Mouse (Mus musculus) frontal cortex, postnatal 36 days (tissue): ENCODE data around the gene Lipe.

Experiments used
- DNase-seq, 2 experiments: peaks; one replicate each; pipeline ENCODE4 v3.0.0; 2022; ENCODE audit warnings: low spot score in 2 of 2

Lipe gene

DNA sequence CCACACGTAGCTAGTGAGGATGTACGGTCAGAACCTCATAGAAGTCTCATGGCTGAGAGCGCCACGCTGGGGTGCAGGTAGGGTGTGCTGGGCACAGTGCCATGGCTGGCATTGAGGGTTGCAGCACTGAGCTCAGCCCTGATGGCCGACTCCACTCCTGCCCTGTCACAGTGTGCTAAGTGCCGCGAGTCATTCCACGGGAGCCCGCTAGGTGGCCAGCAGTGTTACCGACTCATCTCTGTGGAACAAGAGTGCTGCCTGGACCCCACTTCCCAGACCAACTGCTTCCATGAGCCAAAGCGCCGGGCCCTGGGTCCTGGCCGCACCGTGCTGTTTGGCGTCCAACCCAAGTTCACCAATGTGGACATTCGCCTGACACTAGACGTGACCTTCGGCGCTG, 35.4 kb downstream of the Lipe start:
- no peak for DNase-seq

GRCm38 (mm10) chr7:25358721-25359206, 39.7 kb downstream of the Lipe start:
- DNase-seq: no peak

DNA sequence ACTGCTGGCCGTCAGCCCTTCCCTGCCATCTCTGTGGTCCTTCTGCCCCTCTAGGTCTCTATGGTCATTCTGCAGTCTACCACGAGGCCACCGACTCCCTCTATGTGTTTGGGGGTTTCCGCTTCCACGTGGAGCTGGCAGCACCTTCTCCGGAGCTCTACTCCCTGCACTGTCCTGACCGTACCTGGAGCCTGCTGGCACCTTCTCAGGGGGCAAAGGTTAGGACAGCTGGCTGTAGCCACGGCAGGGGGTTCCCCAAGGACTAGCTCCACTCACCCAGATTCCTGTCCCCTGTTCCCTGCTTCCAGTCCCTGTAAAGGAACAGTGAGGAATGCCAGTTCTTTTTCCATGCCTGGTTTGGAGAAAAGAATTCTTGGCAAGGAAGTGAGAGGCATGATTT, 49.6 kb downstream of the Lipe start:
- DNase-seq: no peak

GRCm38 (mm10) chr7:25341000-25341784, 57.3 kb downstream of the Lipe start:
- DNase-seq: peak in 1 of 2 experiments; percentile 57

DNA sequence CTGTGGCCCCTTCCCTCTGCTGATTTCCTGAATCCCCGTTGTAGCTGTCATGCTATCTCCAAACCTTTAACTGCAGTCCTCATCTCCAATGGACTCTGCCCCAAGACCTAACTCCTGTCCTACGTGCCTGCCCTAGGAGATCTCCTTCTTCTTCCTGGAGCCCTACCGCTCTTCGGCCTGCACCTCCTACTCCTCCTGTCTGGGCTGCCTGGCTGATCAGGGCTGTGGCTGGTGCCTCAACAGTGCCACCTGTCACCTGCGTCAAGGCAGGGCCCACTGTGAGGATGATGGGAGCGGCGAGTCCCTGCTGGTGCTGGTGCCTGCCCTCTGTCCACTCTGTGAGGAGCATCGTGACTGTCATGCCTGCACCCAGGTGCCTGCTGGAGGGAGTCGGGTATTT, 59.2 kb downstream of the Lipe start:
- DNase-seq: no peak

GRCm38 (mm10) chr7:25334472-25334871, 64.0 kb downstream of the Lipe start:
- no peak for DNase-seq

DNA sequence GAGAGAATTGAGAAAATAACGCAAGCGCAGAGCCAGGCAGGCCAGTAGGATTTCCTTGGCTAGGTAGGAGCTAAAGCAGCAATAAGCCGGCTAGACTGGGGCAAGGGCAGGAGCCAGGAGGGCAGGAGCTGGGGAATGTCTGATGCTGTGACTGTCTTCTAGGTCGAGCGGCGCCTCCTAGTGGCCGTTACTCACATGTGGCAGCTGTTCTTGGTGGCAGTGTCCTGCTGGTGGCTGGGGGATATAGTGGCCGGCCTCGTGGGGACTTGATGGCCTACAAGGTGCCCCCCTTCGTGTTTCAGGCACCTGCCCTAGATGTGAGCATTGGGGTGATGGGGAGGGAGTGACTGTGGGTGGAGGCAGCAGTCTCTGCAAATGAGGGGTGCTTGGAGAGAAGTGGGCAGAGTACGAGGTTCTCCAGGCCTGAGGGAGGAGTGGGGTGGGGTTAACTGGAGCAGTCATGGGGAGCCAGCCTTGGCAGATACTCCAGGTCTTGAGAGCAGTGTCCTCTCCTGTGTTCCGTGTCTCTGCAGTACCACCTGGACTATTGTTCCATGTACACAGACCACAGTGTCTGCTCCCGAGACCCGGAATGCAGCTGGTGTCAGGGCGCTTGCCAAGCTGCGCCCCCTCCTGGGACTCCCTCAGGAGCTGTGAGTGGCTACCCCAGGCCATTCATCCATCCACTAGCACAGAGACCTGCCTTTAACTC, 64.8 kb downstream of the Lipe start:
- peak; percentile 42 to 65 for DNase-seq
